Mouse (Mus musculus) CD4-positive, CD25-positive, alpha-beta regulatory T cell, adult 2 months (primary cell): Measurements from ENCODE around the gene Ccsap.

Experiments used
- DNase-seq: peaks from one replicate; pipeline ENCODE4 v3.0.0-alpha.2; 2012; ENCODE audit warnings: low read depth, low spot score

The Ccsap gene

GRCm38 (mm10) chr8:123859648-123860259, at the start of gene Ccsap:
Ccsap (minus strand) TSS chr8:123860209.
- peak; percentile 82 for DNase-seq

- DNase-seq = no peak
Measured at GRCm38 (mm10) chr8:123907604-123908003, 47.6 kb upstream of the Ccsap start.

- DNase-seq = no peak
Measured at GRCm38 (mm10) chr8:123902653-123903052, 42.6 kb upstream of the Ccsap start.

DNA sequence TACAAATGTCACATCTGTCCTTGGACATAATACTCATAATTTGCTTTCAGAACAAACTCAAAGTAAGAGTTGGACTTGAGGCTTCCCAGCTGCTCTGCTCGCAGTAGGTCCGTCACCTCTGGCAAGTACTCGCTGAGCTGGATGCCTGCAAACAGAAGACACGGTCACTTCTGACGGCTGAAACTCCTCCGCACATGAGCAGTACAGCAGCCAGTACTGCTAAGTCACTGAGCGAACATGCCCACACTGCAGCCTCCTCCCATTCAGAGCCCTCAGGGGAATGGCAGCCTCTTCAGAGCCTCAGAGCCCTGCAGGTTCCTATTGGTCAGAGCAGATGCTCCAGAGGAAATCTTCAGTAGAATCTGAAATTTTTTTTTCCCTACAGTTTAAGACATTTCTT, 39.4 kb upstream of the Ccsap start:
- DNase-seq = no peak

DNA sequence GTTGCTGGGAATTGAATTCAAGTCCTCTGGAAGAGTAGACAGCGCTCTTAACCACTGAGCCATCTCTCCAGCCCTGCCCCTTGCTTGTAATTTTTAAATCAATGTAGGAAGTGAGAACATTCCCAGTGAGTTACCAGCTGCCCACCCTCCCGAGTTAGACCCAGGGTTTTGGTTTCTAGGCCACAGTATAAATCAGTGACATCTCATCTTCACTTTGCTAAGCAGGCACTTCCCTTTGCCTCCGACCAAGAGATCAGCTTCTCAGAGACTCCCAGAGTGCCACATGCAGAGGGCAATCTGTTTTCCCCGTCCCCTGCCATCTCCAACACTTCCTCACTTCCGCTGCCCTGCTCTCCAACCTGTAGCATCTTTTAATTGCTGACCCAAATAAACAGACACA, 38.6 kb upstream of the Ccsap start:
- DNase-seq = no peak

DNA sequence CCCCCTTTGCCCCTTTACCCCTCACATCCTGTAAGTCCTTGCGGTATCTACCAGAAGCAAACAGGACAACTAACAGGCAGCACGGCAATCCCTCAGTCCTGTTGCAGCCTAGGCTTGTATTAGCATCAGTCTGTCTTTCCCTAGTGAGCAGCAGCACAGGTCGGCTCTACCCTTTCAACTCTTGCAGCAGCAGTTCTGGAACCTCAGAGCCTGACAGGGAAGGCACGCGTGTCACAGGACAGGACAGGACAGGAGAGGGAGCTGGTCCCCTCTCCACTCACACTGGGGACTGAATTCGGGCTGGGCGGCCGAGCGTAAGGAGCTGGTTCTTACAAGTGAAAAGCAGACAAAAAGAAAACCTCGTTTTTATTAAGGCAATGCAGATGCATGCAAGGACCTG, 36.8 kb upstream of the Ccsap start:
- DNase-seq = no peak

GRCm38 (mm10) chr8:123896366-123896761, 36.4 kb upstream of the Ccsap start:
- no peak for DNase-seq

DNA sequence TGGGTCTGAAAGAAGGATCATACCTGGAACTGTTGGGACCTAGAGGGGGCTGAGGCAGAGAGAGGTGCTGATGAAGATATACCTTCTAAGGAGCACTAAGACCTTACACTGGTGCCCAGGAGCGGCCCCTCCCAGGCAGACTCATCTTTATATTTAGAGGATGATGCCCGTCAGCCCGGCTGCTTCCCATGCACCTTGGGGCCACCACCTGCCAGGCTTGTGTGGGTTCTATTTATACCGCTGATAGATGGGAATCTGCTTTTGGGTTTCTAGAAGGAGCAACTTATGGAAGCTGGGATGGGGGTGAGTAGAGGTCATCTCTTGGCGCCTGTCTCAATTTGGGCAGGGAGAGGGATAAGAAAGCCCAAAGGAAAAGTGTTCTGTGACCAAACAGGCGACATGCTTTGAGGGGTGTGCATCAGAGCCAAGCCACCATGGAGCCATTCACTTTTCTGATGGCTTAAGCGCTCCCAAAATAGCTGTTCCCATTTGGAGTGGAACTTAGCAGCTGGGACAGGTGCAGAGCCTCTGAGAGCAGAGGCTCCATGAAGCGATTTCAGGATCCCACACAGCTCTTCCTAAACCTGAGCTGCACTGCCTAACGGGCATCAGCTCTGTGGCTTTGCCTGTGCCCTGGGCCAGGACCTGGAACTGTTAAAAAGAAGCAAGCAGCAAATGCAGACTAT, 35.8 kb upstream of the Ccsap start:
- no peak for DNase-seq

GRCm38 (mm10) chr8:123895230-123895629, 35.2 kb upstream of the Ccsap start:
- DNase-seq = no peak

GRCm38 (mm10) chr8:123894502-123895097, 34.6 kb upstream of the Ccsap start, which contains the start of gene Acta1:
Acta1 (minus strand) TSS chr8:123894751.
- DNase-seq = no peak

- no peak for DNase-seq
Measured at GRCm38 (mm10) chr8:123893413-123893812, 33.4 kb upstream of the Ccsap start.

GRCm38 (mm10) chr8:123892586-123893155, 32.7 kb upstream of the Ccsap start:
- no peak for DNase-seq

GRCm38 (mm10) chr8:123891883-123892585, 32.0 kb upstream of the Ccsap start:
- no peak for DNase-seq

DNA sequence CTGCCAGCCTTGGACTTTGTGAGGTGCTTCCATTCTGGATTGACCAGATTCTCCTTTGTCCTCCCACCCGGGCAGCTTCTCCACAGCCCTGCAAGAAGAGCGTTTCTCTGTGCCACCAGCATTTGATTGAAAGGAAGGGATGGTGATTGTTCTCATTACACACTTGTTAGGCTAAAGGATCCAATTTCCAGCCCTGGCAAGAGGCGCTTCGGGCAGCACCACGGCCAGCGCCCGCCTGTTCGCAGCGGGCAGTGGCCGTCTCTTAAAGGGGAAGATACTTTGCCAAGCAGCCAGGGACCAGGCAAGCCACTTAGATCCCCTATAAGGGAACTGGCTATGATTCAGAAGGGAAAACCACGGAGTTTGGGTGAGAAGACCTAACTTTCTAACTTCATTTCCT, 31.3 kb upstream of the Ccsap start:
- DNase-seq = no peak

- no peak for DNase-seq
Measured at GRCm38 (mm10) chr8:123889797-123890196, 29.8 kb upstream of the Ccsap start.

DNA sequence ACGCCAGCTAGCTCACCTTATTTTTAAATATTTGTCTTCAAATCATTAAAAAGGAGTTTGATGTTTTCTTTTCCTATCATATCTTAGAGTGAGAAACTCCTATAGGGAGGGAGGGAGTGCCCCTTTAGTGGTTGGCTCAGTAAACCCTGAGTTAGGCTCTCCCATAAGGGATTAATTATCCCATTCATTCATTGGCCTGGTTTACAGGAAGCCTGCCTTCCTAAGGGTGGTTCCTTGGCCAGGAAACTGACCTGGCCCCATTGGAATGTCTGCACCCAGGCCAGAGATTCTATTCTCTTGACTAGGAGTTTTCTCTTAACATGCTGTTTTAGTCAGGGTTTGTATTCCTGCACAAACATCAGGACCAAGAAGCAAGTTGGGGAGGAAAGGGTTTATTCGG, 27.9 kb upstream of the Ccsap start:
- DNase-seq = no peak

DNA sequence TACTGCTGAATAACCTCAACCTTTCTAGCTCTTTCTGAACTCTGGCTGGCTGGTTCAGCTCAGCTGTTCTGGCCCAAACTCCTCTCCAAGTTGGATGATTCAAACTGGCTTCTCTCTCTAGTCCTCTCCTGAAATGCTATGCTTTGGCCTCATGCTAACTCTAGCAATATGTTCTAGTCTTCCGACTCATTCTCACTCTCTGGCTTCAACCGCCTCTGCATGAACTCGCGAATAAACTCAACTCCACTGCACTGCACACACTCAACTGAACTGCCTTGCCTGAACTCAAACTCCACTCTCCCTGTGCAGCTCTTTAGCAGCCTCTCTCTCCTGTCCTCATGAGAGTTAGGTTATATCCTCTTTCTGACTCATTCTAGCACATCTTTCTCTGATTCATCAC, 27.2 kb upstream of the Ccsap start:
- no peak for DNase-seq

DNA sequence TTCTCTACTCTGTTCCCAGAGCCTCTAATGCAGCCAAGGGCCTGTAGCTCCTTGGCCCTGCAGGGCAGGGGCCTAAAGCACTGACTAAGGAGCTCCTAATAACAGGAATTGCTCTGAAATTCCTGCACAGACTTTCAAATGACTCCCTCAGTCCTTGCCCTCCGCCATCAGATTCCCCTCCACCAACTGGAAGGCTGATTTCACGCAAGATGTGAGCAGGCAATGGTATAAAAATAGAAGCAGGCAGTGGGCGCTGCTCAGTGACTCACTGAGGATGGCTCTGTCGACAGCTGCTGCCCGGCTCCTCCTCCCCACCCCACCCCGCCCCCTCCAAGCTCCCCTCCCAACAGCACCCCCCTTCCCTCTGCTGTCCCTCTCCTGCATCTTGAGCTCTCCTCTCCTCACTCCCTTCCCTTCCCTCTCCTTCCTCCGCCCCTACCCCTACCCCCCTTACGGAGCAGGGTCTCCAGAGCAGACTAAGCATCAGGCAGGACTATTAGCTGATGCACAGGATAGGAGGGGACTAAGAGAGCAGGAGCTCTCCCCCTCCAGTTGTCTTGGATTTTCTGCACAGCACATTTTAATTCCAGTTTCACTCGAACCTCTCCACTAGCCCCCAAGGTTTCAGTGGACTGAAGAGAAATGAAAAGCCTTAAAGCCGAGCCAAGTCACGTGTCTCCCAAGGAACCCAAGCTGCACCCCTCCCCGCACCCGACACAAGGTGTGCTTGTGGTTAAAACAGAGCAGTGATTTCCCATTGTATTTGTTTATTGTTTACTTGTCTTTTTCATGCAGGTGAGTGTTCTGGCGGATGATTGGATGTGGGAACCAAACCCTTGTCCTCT, 24.9 kb upstream of the Ccsap start:
- no peak for DNase-seq

DNA sequence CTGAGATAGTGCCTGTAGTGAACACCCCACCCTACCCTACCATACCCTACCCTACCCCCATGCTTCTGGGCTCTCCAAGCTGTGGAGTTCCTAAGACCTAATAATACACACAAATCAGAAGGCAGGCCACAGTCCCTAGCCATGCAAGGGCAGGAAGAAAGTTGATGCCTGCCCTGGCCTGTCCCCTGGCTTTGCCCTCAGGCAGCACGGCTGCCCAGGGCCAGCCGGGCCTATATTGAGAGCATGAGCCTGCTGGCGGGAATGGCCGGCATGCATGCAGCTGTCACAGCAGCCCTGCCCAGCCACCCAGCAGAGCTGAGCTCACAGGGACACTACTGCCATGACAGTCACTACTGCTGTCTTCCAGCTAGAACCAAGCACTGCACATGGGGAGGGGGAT, 23.1 kb upstream of the Ccsap start:
- DNase-seq = no peak

GRCm38 (mm10) chr8:123882412-123882811, 22.4 kb upstream of the Ccsap start:
- DNase-seq = no peak

GRCm38 (mm10) chr8:123880821-123881350, 20.9 kb upstream of the Ccsap start:
- no peak for DNase-seq
